Mouse (Mus musculus) gastrocnemius, postnatal 36 days (tissue): Measurements from ENCODE around the gene Olfr9. TPM values are rescaled to one million over a fixed set of nuclear protein-coding genes. Genes with fewer than 3 reads are reported as not detected.
A peak's percentile ranks its signal among the peaks of the same experiment; 100 is the strongest.
"Not testable (repeated sequence)": the region's sequence is repeated elsewhere in the genome, so short reads cannot be mapped to it uniquely, and the experiment has no call there.

Source experiments
- DNase-seq, 2 experiments: peaks; one replicate each; pipeline ENCODE4 v3.0.0; 2022
- intact Hi-C: fragments of 180-260 bp; cut with DNase I; formaldehyde crosslinking; loops from one replicate; pipeline ENCODE4 v1.15.1; 2025
- long read RNA-seq, 2 experiments: library from polyadenylated mRNA; stranded (forward); transcript quantifications; one replicate each; pipeline ENCODE4 v2.0.0; 2021
- total RNA-seq, 2 experiments: library from RNA; stranded (reverse); gene quantifications; 2 replicates each; pipeline ENCODE4 v1.2.3; 2021

Gene Olfr9
- total RNA-seq, result not detected
- long read RNA-seq, experiment 1, result 0 reads
- long read RNA-seq, experiment 2, result 0 reads

DNA sequence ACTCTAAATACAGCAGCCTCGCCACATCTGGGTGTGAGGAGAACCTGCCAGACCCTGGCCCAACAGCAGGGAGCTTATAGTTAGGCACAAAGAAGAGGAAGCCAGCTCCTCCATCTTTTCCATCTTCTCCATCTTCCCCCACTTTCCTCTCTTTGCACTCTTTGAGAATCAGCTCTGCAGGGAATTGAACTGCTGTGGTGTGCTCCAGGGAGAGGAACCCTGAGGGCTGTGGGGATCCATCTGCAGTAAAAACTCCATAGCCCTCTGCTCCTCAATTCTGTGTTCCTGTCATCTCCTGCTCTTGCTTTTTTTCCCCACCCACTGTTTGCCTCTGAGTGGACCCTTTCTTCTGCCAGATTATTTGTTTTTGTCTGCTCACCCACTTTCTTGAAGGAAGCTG lies at the start of gene Olfr9:
TSS of gene Olfr9 (plus strand) at position 301 of the 400 bp plus-strand sequence.
- DNase-seq, intact Hi-C loops: not testable (repeated sequence)

DNA sequence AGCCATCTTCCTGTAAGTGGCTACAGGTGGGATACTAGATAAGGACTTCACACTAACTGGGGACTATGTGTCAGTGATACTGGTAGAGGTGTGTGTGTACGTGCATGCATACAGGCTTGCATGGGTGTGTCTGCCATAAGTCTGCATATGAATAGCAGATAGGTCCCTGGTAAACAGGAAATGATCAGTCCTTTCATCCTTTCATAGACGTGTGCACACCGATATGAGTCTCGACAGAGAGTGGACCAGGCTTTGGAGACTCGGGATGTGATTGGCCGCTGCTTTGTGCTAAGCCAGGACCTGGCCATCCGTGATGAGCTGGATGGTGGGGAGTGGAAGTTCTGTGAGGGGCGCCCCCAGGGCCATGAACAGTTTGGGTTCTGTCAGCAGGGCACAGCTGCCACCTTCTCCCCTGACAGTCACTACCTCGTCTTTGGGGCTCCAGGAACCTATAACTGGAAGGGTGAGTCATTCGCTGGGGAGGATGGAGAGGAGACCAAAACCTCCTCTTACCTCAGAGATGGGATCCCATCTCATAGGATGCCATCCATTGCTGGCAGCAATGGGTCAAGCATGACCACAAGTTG lies 48.7 kb upstream of the Olfr9 start:
- intact Hi-C loops, result no loop called here
- no peak for DNase-seq

DNA sequence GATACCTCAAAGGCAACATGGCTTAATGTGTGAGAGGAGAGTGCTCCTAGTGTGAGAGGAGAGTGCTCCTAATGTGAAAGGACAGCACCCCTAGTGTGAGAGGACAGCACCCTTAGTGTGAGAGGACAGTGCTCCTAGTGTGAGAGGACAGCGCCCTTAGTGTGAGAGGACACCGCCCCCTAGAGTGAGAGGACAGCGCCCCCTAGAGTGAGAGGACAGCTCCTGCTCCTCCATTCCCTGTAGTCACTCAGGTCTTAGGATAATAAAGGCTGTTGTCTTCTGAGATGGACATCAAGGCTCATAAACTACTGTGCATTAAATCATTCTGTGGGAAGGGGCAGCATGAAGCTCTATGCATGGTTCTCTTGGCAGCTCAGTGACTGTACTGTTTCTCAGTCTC lies 43.6 kb upstream of the Olfr9 start:
- intact Hi-C loops, result loop anchor here (2.0 kb wide), 1 partner anchor 31 kb away; no protein-coding TSS in a partner anchor
- peak; percentile 33 to 62 for DNase-seq

DNA sequence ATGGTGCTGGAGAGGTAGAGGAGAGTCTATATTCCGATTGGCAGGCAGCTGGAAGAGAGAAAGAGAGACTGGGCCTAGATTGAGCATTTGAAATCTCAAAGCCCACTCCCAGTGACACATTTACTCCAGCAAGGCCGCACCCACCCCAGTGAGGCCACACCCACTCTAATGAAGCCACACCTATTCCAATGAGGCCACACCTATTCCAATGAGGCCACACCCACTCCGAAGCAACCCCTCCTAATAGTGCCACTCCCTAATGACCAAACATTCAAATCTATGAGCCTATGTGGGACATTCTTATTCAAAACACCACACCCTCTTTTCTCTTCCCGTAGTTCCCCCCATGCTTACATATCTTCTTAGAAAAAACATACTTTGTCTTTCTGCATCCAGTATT lies 41.7 kb upstream of the Olfr9 start:
- intact Hi-C loops, result loop anchor here (2.0 kb wide), 1 partner anchor 33 kb away; no protein-coding TSS in a partner anchor
- DNase-seq, result no peak

DNA sequence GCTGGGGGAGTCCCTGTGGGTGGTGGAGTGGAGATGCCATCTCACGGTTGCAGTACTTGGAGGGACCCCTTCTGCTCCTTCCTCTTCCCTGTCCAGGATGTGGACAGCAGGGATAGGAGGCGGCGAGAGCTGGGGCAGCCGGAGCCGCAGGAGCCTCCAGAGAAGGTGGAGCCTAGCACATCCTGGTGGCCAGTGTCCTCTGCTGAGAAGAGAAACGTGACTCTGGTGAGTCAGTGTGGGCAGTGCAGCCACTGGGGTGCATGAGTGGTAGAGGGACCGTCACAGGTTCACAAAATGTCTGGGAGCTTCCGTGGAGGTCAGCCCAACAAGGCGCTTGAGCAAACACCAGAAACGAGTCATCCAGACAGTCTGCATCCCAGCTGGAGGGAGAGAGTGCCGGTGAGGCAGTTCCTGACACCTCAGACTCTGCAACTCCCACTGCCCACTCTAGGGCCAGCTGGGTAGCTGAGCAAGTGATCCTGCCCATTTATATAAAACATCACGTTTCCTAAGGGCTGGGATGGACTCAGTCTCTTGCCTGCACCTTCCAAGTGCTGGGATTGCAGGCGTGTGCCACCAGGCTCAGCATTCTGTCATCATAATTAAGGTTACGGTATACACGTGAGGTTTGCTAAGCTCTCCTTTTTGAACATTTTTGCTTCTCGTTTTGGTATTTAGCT lies 38.9 kb upstream of the Olfr9 start:
- intact Hi-C loops, result no loop called here
- no peak for DNase-seq

DNA sequence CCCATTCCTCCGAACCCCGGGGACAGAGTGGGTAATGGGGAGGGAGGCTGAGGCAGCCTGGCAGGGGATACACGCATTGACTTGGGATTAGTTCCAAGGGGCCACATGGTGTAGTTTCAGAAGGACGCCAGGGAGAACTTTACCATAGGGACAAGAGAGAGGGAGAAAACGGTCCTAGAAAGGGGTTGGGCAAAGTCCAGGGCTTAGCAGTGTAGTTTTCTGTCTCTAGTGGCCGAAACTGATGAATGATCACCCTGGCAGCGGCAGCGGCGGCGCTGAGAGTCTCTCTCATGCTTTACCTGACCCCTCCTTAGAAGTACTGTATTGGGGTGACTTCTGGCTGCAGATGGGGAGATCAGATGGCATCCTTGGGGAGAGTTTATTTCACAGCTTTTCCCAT lies 30.9 kb upstream of the Olfr9 start:
- no peak for DNase-seq
- intact Hi-C loops, result no loop called here

DNA sequence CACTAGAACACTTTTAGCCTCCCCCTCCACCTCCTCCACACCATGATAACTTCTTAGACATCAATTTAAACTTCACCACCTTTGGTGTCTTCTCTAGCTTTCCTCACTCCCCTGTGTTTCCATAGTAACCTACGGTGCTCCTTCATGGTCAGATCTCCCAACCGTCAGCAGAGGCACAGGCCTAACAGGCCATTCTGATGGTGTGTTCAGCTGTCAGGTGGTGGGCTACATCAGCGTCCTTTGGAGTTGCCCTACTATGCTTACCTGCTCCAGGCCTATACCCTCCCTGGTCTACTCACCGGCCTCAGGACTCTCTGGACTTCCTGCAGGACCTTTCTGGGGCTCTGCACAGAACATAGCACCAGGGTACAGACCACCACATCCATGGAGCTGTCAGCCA lies 29.1 kb upstream of the Olfr9 start:
- DNase-seq, result no peak
- intact Hi-C loops, result no loop called here

DNA sequence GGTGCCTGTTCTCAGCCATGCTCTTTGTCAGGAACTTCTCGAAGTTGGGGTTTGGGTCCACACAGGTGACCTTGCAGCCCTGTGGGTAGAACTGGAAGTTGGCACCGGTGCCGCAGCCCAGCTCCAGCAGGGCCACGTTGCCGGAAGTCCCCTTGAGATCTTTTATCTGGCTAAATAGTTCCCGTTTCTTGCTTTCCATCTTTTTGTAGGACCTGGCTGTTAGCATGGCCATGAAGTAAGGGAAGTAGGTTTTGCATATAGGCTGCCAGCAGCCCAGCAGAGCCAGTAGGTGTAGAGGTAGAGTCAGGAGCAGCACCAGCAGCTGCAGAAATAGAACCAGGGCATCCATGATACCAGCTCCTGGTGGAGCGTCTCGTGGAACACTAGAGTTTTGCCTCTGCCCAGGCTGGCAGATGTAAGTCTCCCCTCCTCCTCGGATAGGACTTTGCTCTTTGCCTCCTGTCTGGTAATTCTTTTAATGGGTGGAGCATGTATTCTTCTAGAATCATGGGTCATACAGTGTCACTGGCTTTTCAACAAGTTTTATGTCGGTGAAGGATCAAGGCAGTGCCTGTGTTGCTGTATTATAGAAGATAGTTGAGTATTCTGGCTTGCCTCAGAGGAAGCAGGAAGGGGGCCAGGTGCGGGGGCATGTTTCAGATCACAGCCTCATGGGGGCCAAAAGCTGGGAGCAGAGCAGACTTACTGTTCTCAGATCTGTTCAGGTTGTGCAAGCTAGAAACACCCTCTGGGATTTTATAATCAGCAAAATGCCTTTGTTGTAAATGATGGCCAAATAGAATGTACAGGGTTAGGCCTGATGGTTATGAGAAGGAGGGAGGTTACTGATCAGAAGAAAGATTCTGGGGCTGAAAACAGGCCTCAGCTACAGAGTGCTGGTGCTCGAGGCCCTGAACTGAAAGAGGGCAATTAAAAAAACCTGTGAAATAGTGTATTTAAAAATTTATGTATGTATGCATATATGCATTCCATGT lies 28.3 kb upstream of the Olfr9 start, which contains the start of gene Mettl7b:
TSS of gene Mettl7b (minus strand) at position 399 of the 995 bp plus-strand sequence.
- intact Hi-C loops, result no loop called here
- no peak for DNase-seq

DNA sequence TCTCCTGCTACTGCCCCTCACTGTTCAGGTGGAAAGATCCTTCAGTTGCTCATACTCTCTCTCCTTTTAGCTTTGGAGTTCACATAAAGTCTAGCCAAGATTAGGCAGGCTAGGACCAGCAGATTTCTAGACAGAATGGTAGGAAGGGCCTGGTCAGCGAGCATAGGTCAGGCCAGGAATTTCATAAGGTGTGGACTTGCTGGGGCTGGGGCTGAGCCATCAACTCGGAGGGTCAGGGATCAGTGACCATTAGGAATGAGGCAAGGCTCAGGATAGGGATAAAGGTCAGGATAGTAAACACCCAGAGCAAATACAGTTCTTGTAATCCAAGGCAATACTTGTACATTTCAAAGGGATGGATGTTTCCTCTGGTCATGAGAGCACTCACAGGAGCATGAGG lies 24.3 kb upstream of the Olfr9 start:
- intact Hi-C loops, result no loop called here
- DNase-seq, result no peak

DNA sequence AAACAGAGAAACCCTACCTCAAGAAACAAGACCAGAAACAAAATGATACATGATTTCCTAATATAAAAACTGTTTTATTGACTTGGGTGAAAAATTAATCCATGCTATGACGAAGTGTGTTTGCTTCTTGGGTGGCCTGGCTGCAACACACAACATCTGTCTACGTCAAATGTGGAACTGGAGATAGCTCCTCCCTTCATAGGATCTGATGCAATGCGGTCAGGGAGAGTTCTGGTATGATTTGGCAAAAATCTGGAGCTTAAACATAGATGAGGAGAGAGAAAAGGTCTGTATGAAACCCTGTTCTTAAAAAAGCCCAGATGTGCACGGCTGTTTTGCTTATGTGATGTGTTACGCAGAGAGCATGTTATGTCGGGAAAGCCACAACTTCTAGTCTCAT lies 23.4 kb upstream of the Olfr9 start:
- intact Hi-C loops, result no loop called here
- DNase-seq, result no peak

DNA sequence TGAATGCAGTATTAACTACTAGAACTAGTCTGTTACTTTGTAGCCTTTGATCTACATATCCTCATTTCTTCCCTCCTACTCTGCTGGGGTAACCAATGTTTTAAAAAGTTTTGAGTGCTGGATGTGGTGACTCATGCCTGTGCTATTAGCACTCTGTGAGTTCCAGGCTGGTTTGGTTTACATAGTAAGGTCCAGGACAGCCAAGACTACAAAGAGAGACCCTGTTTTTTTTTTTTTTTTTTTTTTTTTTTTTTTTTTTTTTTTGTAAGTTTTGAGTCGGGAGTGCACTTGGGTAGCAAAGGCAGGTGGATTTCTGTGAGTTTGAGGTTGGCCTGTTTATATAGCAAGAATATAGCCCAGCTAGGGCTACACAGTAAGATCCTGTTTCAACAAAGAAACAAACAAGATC lies 20.9 kb upstream of the Olfr9 start:
- intact Hi-C loops, result no loop called here
- DNase-seq, result no peak

DNA sequence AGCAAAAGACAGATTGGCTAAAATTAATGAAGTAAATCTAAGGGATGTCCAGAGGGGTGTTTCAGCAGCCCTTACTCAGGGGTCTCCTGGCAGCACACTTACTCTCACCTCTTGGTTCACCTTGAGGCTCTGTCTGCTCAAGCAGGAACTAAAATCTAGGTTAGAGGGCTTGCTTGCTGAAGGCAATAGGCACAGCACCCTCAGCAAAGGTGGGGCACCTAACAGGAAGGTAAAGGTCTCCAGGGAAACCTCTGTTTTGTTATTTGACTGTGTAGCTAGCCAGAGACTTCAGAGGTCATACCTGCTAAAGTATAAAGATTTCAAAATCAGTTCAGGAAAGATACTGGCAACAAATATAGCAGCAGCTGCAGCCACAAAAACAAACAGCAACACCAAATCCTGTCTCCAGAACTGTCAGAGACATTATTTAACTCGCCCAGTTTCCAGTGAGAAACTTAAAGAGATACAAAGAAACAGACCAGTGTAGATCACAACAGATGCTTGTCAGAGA lies 18.4 kb upstream of the Olfr9 start:
- intact Hi-C loops, result loop anchor here (10.0 kb wide), 1 partner anchor 126 kb away; no protein-coding TSS in a partner anchor
- no peak for DNase-seq

DNA sequence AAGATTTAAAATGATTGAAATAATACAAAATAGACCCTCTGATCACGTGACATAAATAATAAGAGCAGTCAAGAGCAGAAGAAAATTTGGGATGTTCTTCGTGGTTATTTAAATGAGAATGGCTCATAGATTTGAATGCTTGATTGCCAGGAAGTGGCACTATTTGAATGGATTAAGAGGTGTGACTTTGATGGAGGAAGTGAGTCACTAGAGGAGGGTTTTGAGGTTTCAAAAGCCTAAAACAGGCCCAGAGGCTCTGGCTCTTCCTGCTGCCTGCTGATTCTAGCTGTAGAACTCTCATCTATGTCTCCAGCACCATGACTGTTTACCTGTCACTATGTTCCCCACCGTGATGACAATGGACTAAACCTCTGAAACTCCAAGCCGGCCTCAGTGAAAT lies 16.4 kb upstream of the Olfr9 start:
- no peak for DNase-seq
- intact Hi-C loops, result loop anchor here (10.0 kb wide), 1 partner anchor 128 kb away; no protein-coding TSS in a partner anchor

DNA sequence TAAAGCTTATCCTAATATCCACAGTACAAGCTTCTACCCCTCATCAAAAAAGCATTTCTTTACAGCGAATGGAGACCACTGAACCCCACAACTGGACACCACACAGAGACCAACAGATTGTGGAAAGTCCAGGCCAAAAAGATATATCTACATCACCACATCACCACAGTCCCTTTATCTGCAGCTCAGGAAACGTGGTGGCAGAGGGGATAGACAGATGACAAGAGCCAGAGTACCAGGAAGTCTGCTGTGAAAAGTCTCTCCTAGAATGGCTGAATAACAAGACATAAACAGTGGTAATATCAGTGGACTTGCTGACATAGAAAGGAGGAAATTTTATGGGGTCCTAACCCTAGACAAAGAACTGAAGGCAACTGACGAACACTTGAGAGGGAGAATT lies 12.8 kb upstream of the Olfr9 start:
- no peak for DNase-seq
- intact Hi-C loops, result loop anchor here (10.0 kb wide), 1 partner anchor 132 kb away; no protein-coding TSS in a partner anchor

DNA sequence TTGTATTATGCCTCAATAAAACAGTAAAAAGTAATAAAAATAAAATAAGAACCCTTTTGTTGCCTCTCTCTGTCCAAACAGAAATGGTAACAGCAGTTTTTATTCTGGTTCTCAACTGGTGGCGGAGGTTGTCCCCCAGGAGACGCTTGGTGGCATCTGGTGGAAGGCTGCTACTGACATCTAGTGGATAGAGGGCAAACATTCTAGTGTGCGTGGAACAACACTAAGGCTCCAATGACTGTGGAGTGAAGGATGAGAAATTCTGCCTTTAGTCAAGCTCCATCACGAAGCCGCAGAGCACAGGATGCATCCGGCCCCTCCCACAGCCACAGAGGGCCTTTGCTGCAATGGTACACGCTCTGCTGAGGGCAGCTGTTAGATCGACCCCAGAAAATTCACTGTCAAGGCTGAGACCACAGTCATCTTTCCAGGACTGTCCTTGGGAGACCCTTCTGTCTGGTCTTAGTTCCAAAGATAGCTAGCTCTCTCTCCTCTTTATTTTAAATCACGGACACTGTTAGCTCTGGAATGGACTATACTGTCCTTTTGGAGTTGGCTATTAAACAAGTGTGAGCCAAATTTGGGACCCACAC lies 11.6 kb upstream of the Olfr9 start:
- DNase-seq, result peak in 1 of 2 experiments; percentile 20
- intact Hi-C loops, result loop anchor here (10.0 kb wide), 1 partner anchor 133 kb away; no protein-coding TSS in a partner anchor

DNA sequence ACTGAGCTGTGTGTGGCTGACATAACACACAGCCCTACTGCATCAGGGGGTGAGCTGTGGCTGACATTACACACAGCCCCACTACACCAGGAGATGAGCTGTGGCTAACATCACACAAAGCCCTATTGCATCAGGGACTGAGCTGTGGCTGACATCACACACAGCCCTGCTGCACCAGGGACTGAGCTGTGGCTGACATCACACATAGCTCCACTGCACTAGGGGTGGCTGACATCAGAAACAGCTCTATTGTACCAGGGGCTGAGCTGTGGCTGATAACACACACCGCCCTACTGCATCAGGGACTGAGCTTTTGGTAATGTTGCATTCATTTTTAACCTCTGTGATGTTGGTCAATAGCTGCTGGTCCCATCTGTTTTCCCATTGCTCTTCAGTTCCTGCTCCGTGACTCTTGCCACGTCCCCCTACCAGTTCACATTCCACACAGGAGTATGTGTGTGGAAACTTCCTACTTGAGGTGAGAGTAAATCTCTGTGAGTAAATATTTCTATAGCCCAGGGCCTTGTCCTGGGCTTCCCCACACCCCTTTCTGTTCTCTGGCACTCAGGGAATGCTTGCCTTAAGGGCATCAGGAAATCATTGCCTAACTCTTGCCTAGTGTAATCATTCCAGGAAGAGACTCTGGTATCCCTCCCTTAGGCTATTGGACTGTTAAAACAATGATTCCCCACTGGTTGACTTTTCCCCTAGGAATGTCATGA lies 8.4 kb upstream of the Olfr9 start:
- intact Hi-C loops, result no loop called here
- DNase-seq, result no peak

DNA sequence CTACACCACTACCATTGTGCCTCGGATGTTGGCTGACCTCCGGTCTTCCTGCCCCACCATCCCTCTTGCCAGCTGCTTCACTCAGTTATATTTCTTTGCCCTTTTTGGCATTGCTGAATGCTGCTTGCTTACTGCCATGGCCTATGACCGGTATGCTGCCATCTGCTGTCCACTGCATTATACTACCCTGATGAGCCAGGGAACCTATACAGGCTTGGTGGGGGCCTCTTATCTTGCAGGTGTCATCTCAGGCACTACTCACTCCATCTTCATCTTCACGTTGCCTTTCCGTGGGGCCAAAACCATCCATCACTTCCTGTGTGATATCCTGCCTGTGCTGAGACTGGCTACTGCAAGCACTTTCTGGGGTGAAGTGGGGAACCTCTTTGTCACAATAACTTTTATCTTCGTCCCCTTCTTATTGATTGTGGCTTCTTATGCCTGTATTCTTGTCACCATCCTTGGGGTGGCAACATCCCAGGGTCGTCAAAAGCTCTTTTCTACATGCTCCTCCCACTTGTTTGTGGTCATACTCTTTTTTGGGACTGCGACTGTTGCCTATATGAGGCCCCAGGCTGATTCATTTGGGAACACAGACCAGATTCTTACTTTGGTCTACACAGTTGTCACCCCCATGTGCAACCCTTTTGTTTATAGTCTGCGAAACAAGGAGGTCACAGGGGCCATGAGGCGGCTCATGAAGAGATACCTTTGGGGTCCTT lies 1.1 kb downstream of the Olfr9 start:
- DNase-seq, intact Hi-C loops: not testable (repeated sequence)

DNA sequence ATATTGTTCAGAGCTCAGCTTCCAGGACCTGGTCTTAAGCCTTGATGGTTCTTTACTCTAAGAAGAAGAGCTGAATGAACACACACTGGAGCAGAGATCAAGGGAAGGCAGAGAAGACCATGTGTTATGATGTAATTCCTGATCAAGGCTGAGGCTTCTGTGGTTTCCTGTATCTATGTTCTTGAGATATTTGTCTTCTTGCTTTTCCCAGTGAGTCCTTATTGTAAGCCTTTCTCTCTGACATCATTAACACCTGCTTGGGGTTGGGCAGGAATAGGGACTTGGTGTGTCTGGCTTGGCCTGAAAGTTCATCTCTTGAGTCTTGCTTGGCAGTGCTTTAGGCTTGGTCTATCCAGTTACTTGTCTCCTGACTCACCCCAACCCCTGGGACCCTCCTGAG lies 1.8 kb downstream of the Olfr9 start:
- DNase-seq, result no peak
- intact Hi-C loops, result no loop called here

DNA sequence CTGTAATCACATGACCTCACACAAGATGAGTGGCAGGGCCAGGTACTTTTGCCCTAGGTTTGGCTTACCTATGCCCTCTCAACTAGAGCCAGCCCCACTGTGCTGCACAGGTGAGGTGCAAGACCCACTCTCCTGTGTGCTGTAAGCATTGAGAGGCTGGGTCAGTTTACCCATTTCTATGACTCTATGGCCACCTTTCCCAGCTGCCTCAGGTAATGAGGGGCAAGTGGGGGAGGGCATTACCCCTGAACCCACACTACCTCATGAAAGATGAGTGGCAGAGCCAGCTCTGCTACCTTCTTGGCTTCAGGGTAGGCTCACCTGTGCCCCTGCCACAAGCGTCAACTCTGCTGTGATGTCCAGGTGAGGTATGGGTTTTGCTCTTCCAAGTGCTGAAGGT lies 6.6 kb downstream of the Olfr9 start:
- intact Hi-C loops, result no loop called here
- DNase-seq, result no peak
